Mouse (Mus musculus): ENCODE results near the gene Pxt1. TPM values are rescaled to one million over a fixed set of nuclear protein-coding genes. Genes with fewer than 3 reads are reported as not detected.

The Pxt1 gene
- polyA plus RNA-seq, 1 experiment from 2014 or later = 0.29 TPM

DNA sequence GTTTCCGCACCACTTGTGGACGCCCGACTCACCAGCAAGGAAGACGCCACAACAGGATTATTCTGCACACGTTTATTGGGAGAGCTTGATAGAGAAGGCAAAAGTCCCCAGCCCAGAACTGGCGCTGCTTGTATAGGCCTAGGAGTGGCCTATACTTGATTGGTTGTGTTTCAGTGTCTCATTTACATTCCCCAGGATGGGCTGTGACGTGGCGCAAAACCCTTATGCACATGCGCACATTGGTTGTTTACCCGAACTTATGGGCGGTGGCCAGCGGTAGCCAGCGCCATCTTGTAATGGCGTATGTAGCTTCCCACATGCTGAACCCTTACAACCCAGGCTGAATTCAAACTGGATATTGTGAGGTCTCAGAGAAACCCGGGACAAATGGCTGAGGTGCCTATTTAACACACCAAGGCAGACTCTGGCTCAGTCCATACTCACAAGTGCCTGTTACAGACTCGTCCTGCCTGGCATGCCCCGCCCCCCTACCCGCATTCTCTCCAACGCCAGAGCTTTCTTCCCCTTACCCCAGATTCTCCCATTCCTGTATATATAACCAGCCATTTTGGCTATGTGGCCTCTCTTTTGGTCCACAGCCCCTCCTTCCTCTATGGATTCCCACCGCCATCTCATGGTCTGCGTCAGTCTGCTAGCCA, 48.3 kb downstream of the Pxt1 start:
- Histone ChIP-seq H3K9me3 (ENCODE audit: low read length) (0 out of 2 replicates have a peak, but pooled peaks cover 2% of the 10 kb centered on the region), H3K4me1 (ENCODE audit: insufficient read depth) (peaks cover 6% of the 10 kb centered on the region)
- WGBS (ENCODE audit: insufficient replicate concordance) = 91% methylated on average over 21 of the region's 21 CpGs

DNA sequence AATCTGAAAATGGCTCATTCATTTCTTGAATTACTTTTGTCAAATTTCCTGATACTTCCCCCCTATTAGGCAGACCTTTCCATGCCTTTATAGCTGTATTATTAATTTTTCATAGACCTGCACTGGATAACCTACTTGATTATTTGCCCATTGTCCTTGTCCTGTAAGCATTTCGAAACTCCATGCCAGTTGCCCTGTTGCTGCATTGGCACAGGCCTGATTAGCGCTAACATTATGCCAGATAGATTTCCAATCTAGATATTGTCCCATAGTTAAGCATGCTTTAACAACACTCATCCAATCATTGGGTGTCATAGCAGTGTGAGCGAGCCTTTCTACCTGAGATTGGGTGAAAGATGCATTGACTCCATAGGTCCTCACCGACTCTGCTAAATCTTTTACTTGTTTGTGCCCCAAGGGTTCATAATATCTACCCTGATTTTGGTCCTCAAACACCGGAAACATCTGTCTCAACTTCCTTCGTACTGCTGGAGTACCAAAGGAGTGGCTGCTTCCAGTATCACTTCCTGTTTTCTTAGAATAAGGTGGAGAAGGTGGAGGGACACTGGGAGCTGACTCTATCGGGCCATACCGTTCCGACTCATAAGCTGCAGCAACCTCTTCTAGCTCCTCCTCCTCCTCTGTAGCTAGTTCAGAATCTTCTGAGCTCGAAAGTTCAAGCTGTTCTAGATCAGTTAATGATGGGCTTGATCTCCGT, 49.4 kb downstream of the Pxt1 start:
- WGBS (ENCODE audit: insufficient replicate concordance) = 50% methylated on average over 11 of the region's 11 CpGs
- ATAC-seq (no peak; the same call in 1 of the 2 replicates), DNase-seq (no peak)
- no peak overlapping the region for H3K4me3 ChIP-seq (ENCODE audit: low read depth, low read length)
- H3K4me1 ChIP-seq (ENCODE audit: insufficient read depth) = peaks cover 6% of the 10 kb centered on the region
- H3K27ac ChIP-seq (ENCODE audit: low read depth) = 0 out of 2 replicates have a peak overlapping the region, but pooled peaks have one; percentile 2
- no peaks in the 10 kb centered on the region for H3K36me3 ChIP-seq (replicated peaks; ENCODE audit: insufficient read depth, low read length)
- H3K4me2 ChIP-seq (ENCODE audit: low read depth, low read length) = no peak overlapping the region
- no peaks in the 10 kb centered on the region for H3K27me3 ChIP-seq (ENCODE audit: insufficient read depth, low read length)
- TF ChIP-seq EP300 (IDR thresholded peaks at IDR 0.05; ENCODE audit: low read depth) = no peak
- TF ChIP-seq CTCF (IDR thresholded peaks at IDR 0.05; ENCODE audit: low read depth) = no peak
- no peak overlapping the region for H3K9ac ChIP-seq (replicated peaks)
- H3K9me3 ChIP-seq (ENCODE audit: low read length) = 0 out of 2 replicates have a peak, but pooled peaks cover 2% of the 10 kb centered on the region

More for the DNA sequence above, 48.3 kb downstream of the Pxt1 start:
- ATAC-seq (no peak), DNase-seq (no peak)
- no peak overlapping the region for H3K9ac ChIP-seq (replicated peaks)
- no peak overlapping the region for H3K4me2 ChIP-seq (ENCODE audit: low read depth, low read length)
- TF ChIP-seq CTCF (IDR thresholded peaks at IDR 0.05; ENCODE audit: low read depth) (no peak), EP300 (IDR thresholded peaks at IDR 0.05; ENCODE audit: low read depth) (no peak)
- H3K36me3 ChIP-seq (replicated peaks; ENCODE audit: insufficient read depth, low read length) = no peaks in the 10 kb centered on the region
- no peak overlapping the region for H3K27ac ChIP-seq (ENCODE audit: low read depth)
- H3K27me3 ChIP-seq (ENCODE audit: insufficient read depth, low read length) = no peaks in the 10 kb centered on the region
- no peak overlapping the region for H3K4me3 ChIP-seq (ENCODE audit: low read depth, low read length)

DNA sequence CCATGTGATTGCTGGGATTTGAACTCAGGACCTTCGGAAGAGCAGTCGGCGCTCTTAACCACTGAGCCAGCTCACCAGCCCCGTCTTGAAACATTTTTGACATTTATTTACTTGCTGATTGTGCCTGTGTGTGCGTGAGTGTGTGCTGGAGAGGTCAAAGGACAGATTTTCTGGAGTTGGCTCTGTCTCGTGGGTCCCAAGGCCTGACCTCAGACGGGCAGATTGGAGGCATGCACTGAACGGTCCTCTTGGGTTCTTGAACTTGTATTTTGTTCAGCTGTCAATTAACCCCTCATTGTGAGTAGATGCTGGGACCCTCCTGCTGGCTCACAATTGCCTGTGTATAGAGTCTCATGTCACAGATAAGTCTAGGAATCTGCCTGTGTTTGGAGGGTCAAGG, 57.4 kb downstream of the Pxt1 start:
- Histone ChIP-seq H3K9me3 (ENCODE audit: low read length) (no peaks in the 10 kb centered on the region), H3K4me1 (ENCODE audit: insufficient read depth) (peaks cover 5% of the 10 kb centered on the region; the same call in 1 of the 2 replicates), H3K4me2 (ENCODE audit: low read depth, low read length) (no peak overlapping the region), H3K9ac (replicated peaks) (no peak overlapping the region), H3K36me3 (replicated peaks; ENCODE audit: insufficient read depth, low read length) (no peaks in the 10 kb centered on the region), H3K27me3 (ENCODE audit: insufficient read depth, low read length) (0 out of 2 replicates have a peak, but pooled peaks cover 4% of the 10 kb centered on the region), H3K4me3 (ENCODE audit: low read depth, low read length) (no peak overlapping the region), H3K27ac (ENCODE audit: low read depth) (no peak overlapping the region)
- no peak for TF ChIP-seq EP300 (IDR thresholded peaks at IDR 0.05; ENCODE audit: low read depth)
- TF ChIP-seq CTCF (IDR thresholded peaks at IDR 0.05; ENCODE audit: low read depth) = no peak
- 64% methylated on average over 8 of the region's 8 CpGs for WGBS (ENCODE audit: insufficient replicate concordance)
- ATAC-seq (no peak), DNase-seq (no peak)

DNA sequence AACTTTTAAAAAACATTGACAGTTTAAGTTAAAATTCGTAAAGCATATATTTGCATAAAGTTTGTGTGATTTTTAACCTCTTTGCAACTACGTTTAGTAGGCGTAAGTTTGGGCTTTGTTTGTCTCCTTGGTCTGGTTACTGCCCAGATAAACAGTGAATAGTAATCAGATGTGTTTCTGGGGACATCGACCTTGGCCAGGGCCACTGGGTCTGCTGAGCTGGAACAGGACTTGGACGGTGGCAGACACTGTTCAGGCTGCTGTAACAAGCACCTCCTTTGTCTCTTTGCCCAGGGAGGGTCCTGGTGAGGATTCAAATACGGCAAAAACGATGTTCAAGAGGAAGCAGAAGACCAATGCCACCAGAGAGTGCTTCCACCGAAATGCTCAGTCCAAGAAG, 58.4 kb downstream of the Pxt1 start:
- ATAC-seq = no peak; the same call in 1 of the 2 replicates
- Histone ChIP-seq H3K36me3 (replicated peaks; ENCODE audit: insufficient read depth, low read length) (no peaks in the 10 kb centered on the region), H3K27ac (ENCODE audit: low read depth) (no peak overlapping the region), H3K9me3 (ENCODE audit: low read length) (no peaks in the 10 kb centered on the region), H3K4me2 (ENCODE audit: low read depth, low read length) (no peak overlapping the region), H3K27me3 (ENCODE audit: insufficient read depth, low read length) (peaks cover 8% of the 10 kb centered on the region; the same call in 1 of the 2 replicates), H3K4me1 (ENCODE audit: insufficient read depth) (peaks cover 5% of the 10 kb centered on the region; the same call in 1 of the 2 replicates), H3K9ac (replicated peaks) (no peak overlapping the region), H3K4me3 (ENCODE audit: low read depth, low read length) (no peak overlapping the region)
- whole genome bisulfite sequencing (ENCODE audit: insufficient replicate concordance) = 70% methylated on average over 8 of the region's 8 CpGs
- TF ChIP-seq EP300 (IDR thresholded peaks at IDR 0.05; ENCODE audit: low read depth) (no peak), CTCF (IDR thresholded peaks at IDR 0.05; ENCODE audit: low read depth) (no peak)
- no peak for DNase-seq

Other genes starting within 250 kb of the Pxt1 start
- gene AC170998.1, start 217.8 kb downstream of the Pxt1 start, polyA plus RNA-seq (2015; fragmentation: Nextera tagmentation; extraction: Ambion mirVana) = 0.80 and 1.1 TPM in 2 replicates
- 25.2 and 27.6 TPM in 2 replicates for gene Mapk13, start 174.5 kb downstream of the Pxt1 start, polyA plus RNA-seq (2015; fragmentation: Nextera tagmentation; extraction: Ambion mirVana)
- 33.9 and 35.6 TPM in 2 replicates for gene Brpf3, start 142.8 kb downstream of the Pxt1 start, polyA plus RNA-seq (2015; fragmentation: Nextera tagmentation; extraction: Ambion mirVana)
- gene Pnpla1, start 85.4 kb downstream of the Pxt1 start, polyA plus RNA-seq (2015; fragmentation: Nextera tagmentation; extraction: Ambion mirVana) = 0.09 and 0.16 TPM in 2 replicates
- gene 4930539E08Rik, start 28.5 kb downstream of the Pxt1 start, polyA plus RNA-seq (2015; fragmentation: Nextera tagmentation; extraction: Ambion mirVana) = 0.08 and 0.09 TPM in 2 replicates
- gene Kctd20, start 8.1 kb upstream of the Pxt1 start, polyA plus RNA-seq (2015; fragmentation: Nextera tagmentation; extraction: Ambion mirVana) = 38.6 and 39.5 TPM in 2 replicates
- 32.6 and 34.5 TPM in 2 replicates for gene Stk38, start 64.2 kb upstream of the Pxt1 start, polyA plus RNA-seq (2015; fragmentation: Nextera tagmentation; extraction: Ambion mirVana)
- gene Srsf3, start 88.8 kb upstream of the Pxt1 start, polyA plus RNA-seq (2015; fragmentation: Nextera tagmentation; extraction: Ambion mirVana) = 163 and 166 TPM in 2 replicates
- 42.4 and 58.1 TPM in 2 replicates for gene Cdkn1a, start 147.1 kb upstream of the Pxt1 start, polyA plus RNA-seq (2015; fragmentation: Nextera tagmentation; extraction: Ambion mirVana)
- gene Rab44, start 170.3 kb upstream of the Pxt1 start, polyA plus RNA-seq (2015; fragmentation: Nextera tagmentation; extraction: Ambion mirVana) = 5.4 and 6.3 TPM in 2 replicates

Data from liver, postnatal 0 days (tissue).